Mouse (Mus musculus) MEL (cell line): ENCODE data around the gene Copg1.

Experiments used
- CTCF ChIP-seq, 3 experiments: IDR thresholded peaks in 2 of 3; conservative IDR thresholded peaks in 1 of 3; 2 replicates each; pipeline ENCODE4 v1.5.1; 2011 to 2012; ENCODE audit warnings: low read length in 3 of 3, low read depth in 2 of 3, mild to moderate bottlenecking in 2 of 3, improper control_type of control experiment in 1 of 3, inconsistent platforms in 1 of 3, mixed read lengths in 1 of 3, moderate library complexity in 1 of 3; ENCODE audit not compliant: control insufficient read depth in 1 of 3, insufficient read depth in 1 of 3, poor library complexity in 1 of 3, severe bottlenecking in 1 of 3
- MAX ChIP-seq: IDR thresholded peaks from 2 replicates; pipeline ENCODE4 v1.6.1; 2011; ENCODE audit warnings: low read length, improper control_type of control experiment
- MAZ ChIP-seq: IDR thresholded peaks from 2 replicates; pipeline ENCODE4 v1.6.1; 2012; ENCODE audit warnings: low read depth, mild to moderate bottlenecking, inconsistent platforms, low read length, improper control_type of control experiment
- POLR2A ChIP-seq, 2 experiments: IDR thresholded peaks; 2 replicates each; pipeline ENCODE4 v1.6.1; 2011 to 2012; ENCODE audit warnings: low read length in 2 of 2, mild to moderate bottlenecking in 2 of 2, control low read depth in 1 of 2, improper control_type of control experiment in 1 of 2, low read depth in 1 of 2, moderate library complexity in 1 of 2; ENCODE audit not compliant: control insufficient read depth in 1 of 2, insufficient read depth in 1 of 2, poor library complexity in 1 of 2
- POLR2AphosphoS5 ChIP-seq: IDR thresholded peaks from 2 replicates; pipeline ENCODE4 v1.6.1; 2012; ENCODE audit warnings: low read depth, borderline replicate concordance, mild to moderate bottlenecking, inconsistent platforms, low read length, moderate library complexity, mixed read lengths
- RAD21 ChIP-seq: IDR thresholded peaks from 2 replicates; pipeline ENCODE4 v1.6.1; 2011; ENCODE audit warnings: mild to moderate bottlenecking, low read depth, low read length, improper control_type of control experiment
- RCOR1 ChIP-seq: IDR thresholded peaks from 2 replicates; pipeline ENCODE4 v1.6.1; 2012; ENCODE audit warnings: low read depth, mild to moderate bottlenecking, inconsistent platforms, low read length, improper control_type of control experiment
- USF1 ChIP-seq: IDR thresholded peaks from 2 replicates; pipeline ENCODE4 v1.6.1; 2014; ENCODE audit warnings: low read depth, mild to moderate bottlenecking, inconsistent platforms, low read length, improper control_type of control experiment, moderate library complexity
- ZNF384 ChIP-seq: IDR thresholded peaks from 2 replicates; pipeline ENCODE4 v1.6.1; 2012; ENCODE audit warnings: low read depth, mild to moderate bottlenecking, inconsistent platforms, low read length, improper control_type of control experiment

- TF ChIP-seq POLR2A (IDR thresholded peaks at IDR 0.05; ENCODE audit: control insufficient read depth in 1 of 2, insufficient read depth in 1 of 2, low read depth in 1 of 2, low read length in 2 of 2, poor library complexity in 1 of 2) (no peak), POLR2AphosphoS5 (no peak), MAX (no peak), MAZ (no peak), RCOR1 (no peak), CTCF (IDR thresholded peaks at IDR 0.05 in 2 of 3, conservative IDR thresholded peaks at IDR 0.05 in 1 of 3; ENCODE audit: control insufficient read depth in 1 of 3, insufficient read depth in 1 of 3, low read depth in 2 of 3, low read length in 3 of 3, poor library complexity in 1 of 3, severe bottlenecking in 1 of 3) (no peak), RAD21 (no peak), ZNF384 (no peak), USF1 (no peak)
These were observed 10.4 kb downstream of the Copg1 start for GRCm38 (mm10) chr6:87898028-87898427.
